Mouse (Mus musculus) left cerebral cortex, postnatal 25 days (tissue): ENCODE measurements at regions not wholly inside any gene's neighbourhood (a gene's known extent, or its start where the extent isn't known, plus 50 kb on each side); places are given as distances from the start of the nearest gene placed in this dataset.

Experiments
- DNase-seq, 2 experiments: peaks; one replicate each; pipeline ENCODE4 v3.0.0; 2022; ENCODE audit warnings: low spot score in 2 of 2, mixed read lengths in 1 of 2
- intact Hi-C: fragments of 180-260 bp; cut with DNase I; formaldehyde crosslinking; loops from one replicate; pipeline ENCODE4 v1.15.1; 2025

- intact Hi-C loops = loop anchor here (2.0 to 10.0 kb wide), 3 partner anchors 213 to 600 kb away; no protein-coding TSS in a partner anchor
- peak; percentile 55 to 73 for DNase-seq
Measured at GRCm38 (mm10) chr3:149444854-149445577, 454.7 kb upstream of the Adgrl2 start.

DNA sequence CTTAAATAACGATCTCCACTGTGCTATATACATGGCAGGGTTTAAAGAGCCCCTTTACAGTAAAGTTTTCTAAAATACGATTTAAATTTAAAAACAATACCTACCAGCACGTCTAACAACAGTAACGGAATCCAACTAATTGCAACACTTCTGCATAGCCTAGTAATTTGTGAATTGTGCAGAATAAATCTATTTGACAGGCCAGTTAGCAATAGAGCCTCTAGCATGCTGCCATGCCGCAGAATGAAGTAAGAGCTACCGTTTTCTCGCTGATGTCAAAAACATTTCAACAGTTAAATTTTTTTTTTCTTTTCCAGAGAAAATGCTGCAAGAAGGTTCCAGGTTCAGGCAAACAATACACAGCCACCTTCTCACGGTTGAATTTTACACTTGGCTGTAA is 454.0 kb upstream of the Adgrl2 start:
- no peak for DNase-seq
- intact Hi-C loops = loop anchor here (2.0 to 10.0 kb wide), 3 partner anchors 212 to 600 kb away; no protein-coding TSS in a partner anchor

GRCm38 (mm10) chr3:149441227-149441626 is 450.9 kb upstream of the Adgrl2 start:
- intact Hi-C loops = loop anchor here (5.0 to 10.0 kb wide), 2 partner anchors 209 to 596 kb away; no protein-coding TSS in a partner anchor
- no peak for DNase-seq

DNA sequence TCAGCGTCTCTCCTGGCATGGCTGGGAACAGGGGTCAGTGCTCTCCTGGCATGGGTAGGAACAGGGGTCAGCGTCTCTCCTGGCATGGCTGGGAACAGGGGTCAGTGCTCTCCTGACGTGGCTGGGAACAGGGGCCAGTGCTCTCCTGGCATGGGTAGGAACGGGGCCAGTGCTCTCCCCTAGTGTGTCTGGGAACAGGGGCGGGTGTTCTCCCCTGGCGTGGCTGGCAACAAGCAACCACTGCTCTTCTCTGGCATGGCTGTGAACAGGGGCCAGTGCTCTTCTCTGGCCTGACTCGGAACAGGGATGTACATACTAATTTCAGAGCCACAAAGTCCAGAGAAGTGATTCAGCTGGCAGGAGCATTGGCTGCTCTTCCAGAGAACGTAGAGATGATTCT is 447.4 kb upstream of the Adgrl2 start:
- no peak for DNase-seq
- intact Hi-C loops = loop anchor here (5.0 kb wide), 1 partner anchor 55 kb away; no protein-coding TSS in a partner anchor

DNA sequence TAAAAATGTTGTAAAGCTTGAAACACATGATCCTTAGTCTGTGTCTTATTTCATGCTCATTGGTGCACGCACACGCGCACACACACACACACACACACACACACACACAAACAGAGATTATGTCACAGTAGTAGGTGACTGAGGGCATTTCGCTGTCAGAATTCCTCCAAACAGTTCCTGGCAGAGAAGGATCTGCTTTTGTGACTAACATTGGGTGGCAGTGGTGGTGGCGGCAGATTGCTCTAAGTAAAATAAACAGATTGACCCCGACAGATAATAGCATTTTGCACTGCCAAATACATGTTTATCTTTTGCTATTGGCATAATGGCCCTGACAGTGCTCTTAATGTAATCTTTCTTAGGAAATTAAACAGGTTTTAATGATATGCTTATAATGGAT is 446.6 kb upstream of the Adgrl2 start:
- intact Hi-C loops = loop anchor here (5.0 kb wide), 1 partner anchor 55 kb away; no protein-coding TSS in a partner anchor
- no peak for DNase-seq

GRCm38 (mm10) chr3:149436420-149436819 is 446.1 kb upstream of the Adgrl2 start:
- peak in 1 of 2 experiments; percentile 35 for DNase-seq
- intact Hi-C loops = loop anchor here (5.0 kb wide), 1 partner anchor 54 kb away; no protein-coding TSS in a partner anchor

DNA sequence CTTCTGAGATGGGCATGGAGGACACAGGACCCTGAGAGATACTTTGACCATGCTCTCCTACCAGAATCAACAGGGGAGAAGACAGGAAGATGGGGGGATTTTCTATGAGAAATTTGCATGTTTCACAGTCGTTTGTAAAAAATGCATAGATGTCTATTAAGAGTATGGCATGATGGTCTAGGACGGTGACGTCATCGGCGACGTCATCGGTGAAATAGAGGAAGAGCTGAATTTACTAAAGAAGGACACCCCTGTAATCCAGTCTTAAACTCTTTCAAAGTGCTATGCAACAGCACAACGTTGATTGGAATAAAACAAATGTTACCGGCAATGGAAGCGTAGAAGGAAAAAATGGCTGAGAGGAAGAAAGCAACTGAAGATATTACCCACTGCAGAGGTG is 441.4 kb upstream of the Adgrl2 start:
- DNase-seq = no peak
- intact Hi-C loops = no loop called here

DNA sequence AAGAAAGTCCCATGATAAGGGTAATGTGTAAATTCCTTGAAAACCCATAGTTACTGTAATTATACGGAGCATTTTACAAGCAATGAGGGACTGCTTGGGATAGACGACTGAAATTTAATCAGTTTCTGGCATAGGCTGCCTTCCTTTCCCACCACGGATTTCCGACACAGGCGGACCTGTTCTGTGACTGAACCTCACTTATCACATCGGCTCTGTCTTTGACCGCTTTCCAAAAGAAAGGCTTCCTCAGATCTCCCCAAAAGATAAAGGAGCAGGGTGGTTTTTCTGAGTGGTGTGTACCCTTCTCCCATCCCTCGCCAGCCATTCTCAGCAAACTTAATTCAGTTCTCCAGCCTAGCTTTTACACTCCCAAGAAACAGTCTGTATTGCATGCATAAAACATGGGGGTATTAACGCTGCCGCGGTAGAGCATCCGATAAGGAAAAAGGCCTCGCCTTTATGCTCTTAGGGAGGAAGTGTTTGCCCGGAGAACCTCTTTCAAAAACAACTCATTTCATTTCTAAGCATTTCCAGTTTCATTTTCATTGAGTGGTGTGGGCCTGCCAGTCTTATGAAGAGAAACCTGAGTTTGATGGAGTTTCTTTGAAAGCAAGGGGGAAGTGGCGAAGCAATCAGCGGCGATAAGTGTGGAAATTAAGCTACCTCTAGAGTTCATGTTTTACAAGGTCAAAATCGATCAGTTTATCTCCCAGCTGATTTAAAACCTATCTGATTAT is 435.8 kb upstream of the Adgrl2 start:
- intact Hi-C loops = no loop called here
- no peak for DNase-seq

DNA sequence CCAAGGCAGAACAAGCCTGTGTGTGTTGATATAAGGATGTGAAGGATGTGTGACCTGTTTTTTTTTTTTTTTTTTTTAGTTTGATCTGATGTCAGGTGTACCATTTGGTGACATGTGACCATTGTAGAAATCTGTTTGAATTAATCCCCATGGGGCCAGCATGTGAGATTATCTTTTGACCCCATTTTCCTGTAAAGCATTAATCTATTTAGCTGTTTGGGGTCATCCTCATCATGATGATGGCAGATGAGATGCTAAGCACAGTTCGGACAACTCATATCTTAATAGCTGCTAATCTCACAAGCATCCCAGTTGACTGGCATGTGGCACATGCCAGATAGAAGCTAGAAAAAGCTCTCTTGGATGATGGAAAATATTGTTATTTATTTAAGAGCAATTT is 434.0 kb upstream of the Adgrl2 start:
- no peak for DNase-seq
- intact Hi-C loops = no loop called here

DNA sequence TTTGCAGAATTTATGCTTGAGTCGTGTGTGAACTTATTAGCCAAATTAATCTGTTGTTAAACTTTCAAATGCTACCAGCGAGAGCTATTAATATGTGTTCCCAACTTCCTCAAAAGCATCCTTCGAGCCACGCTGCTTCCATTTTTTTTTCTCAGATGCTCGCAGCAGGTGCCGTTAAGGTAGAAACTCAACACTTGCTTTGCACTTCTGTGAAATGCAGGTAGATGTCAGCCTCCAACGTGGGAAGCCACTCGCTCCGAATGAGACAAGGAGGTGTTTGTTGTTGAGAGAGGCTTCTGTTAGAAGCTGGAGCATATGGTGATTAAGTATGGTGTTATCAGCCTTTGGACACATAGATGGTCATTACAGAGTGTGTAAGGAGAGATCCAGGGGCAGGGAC is 433.1 kb upstream of the Adgrl2 start:
- no peak for DNase-seq
- intact Hi-C loops = no loop called here

DNA sequence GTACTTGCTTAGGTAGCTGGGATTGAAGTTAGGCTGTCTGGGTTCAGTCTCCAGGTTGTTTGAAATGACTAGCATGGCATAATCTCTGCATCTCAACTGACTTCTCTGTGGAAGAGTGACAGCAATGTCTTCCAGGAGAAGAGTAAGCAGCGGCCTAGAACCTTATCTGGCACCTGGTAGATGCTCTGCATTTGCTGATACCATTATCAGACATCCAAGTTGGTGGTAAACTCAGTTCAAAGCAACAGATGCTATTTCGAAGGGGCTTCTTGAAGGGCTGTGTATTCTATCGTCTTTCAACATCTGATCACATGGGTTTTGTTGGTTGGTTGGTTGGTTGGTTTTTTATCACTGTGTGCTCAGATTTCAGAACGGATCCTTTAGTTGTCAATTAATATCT is 424.7 kb upstream of the Adgrl2 start:
- intact Hi-C loops = no loop called here
- no peak for DNase-seq

DNA sequence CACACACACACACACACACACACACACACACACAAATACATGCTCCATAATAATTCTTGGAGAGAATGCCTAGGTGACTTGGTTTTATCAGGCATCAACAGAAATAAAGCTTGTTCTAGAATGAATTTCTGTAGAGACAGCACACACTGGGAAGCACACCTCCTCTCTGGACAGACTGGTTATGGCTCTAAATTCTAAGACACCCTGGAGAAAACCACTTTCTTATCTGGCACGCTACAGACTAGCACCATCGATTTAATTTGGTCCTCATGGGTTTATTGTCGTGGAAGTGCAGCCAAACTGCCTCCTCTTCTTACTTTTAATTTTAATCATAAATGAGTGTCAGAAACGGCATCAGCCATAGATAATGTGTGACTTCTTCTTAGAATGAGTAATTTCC is 422.8 kb upstream of the Adgrl2 start:
- no peak for DNase-seq

DNA sequence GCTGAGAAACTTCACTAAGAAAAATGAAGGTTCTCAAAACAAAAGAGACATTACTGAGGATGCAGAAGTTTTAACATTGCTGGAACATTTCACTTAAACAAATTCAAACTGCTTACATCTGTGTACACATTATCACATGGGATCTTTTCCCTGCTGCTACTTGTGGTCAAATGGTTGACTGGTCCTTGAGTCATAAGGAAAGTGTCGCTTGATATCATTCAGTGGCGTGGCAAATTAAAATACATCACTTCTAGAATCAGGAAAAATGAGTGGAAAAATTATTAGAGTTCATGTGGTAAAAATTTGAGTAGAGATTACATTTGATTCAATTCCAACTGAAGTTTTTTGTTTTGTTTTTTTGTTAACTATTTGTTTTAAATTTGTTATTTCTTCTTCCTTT is 420.2 kb upstream of the Adgrl2 start:
- intact Hi-C loops = no loop called here
- no peak for DNase-seq

More for the DNA sequence above, 422.8 kb upstream of the Adgrl2 start:
- intact Hi-C loops = no loop called here

DNA sequence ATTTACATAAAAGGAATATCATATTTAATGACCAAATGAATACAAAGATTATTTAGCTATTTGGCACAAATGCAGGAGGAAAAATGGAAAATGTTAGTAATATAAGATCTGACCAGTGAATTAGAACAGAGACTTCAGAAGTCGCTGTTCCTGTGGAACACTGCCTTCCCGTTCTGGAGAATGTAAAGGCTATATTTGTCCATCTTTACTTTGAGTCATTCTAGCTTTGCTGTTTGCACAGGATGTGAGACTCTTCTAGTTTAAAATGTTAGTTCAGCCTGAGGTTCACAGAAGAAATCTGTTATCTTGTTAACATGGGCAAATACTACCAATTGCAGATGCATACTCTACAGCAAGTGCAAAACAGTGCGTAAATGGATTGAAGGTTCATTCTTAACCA is 418.5 kb upstream of the Adgrl2 start:
- intact Hi-C loops = no loop called here
- peak in 1 of 2 experiments; percentile 23 for DNase-seq

DNA sequence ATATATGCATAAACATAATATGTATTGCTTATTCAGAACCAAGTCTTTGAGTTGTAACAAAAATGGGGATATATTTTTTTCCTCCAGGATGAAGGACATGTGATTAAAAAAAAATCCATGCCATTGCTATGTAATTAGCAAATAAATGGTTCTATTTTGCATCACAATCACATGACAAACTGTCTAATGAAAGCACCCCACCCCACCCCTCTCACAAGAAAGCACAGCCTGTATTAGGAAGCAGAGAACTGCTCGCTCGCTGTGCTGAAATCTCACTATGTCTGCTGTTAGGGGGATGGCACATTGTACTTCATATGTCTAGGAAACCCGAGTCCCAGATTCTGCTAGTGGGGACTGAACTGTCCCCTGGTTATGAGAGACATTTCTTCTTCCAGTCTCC is 415.5 kb upstream of the Adgrl2 start:
- intact Hi-C loops = no loop called here
- no peak for DNase-seq

GRCm38 (mm10) chr3:149404691-149405090 is 414.3 kb upstream of the Adgrl2 start:
- peak in 1 of 2 experiments; percentile 57 for DNase-seq
- intact Hi-C loops = no loop called here

GRCm38 (mm10) chr3:149402496-149402895 is 412.1 kb upstream of the Adgrl2 start:
- intact Hi-C loops = no loop called here

GRCm38 (mm10) chr3:149395082-149395481 is 404.7 kb upstream of the Adgrl2 start:
- DNase-seq = no peak
- intact Hi-C loops = no loop called here

More at GRCm38 (mm10) chr3:149402496-149402895, 412.1 kb upstream of the Adgrl2 start:
- DNase-seq = no peak

DNA sequence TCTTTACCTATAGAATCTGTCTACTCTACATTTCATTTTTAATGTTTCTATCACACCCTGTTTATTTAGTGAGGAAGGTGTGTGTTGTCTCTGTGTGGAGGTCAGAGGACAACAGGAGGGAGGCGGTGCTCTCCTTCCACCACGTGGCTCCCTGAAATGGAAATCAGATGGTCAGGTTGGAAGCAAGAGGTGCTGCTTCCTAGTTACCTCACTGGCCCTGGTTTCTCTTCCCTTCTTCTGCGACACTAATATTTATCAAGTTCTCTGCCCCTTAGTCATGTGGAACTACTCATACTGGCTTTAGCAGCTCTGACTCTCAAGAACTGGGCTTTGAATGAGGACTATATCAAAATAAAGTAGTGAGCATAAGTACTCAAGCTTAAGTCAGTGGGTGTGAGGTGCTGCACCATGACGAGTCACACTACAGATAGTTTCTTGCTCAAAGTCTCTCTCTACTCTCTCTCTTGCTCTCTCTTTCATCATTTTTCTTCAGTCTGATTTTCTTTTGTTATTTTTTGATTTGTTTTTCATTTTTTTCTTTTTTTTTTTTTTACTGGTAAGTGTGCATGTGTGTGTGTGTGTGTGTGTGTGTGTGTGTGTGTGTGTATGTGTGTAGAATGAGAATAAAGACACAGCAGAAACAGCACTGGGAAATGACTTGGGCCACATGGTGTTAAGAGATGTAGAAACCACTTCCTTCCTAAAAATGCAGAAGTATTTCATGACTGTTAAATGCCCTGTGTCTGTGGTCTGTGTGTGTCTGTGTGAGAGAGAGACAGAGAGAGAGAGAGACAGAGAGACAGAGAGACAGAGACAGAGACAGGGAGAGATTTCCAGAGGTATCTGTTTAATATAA is 403.2 kb upstream of the Adgrl2 start:
- no peak for DNase-seq
- intact Hi-C loops = no loop called here

- intact Hi-C loops = no loop called here
- no peak for DNase-seq
Measured at GRCm38 (mm10) chr3:149392164-149392563, 401.8 kb upstream of the Adgrl2 start.
